Mouse (Mus musculus) gastrocnemius, adult 8-10 months (tissue): ENCODE results near the gene Ano1. TPM values are rescaled to one million over a fixed set of nuclear protein-coding genes. Genes with fewer than 3 reads are reported as not detected.

ENCODE experiments used
- DNase-seq, 2 experiments: peaks; one replicate each; pipeline ENCODE4 v3.0.0; 2022; ENCODE audit warnings: low spot score in 2 of 2
- total RNA-seq, 4 experiments: library from RNA; stranded (reverse); gene quantifications; 2 replicates each; pipeline ENCODE4 v1.2.4; 2022

Gene Ano1
- total RNA-seq, 4 experiments from 2014 or later = 1.1 to 2.7 (median 1.9) TPM

GRCm38 (mm10) chr7:144587291-144587690 lies 164.5 kb downstream of the Ano1 start:
- DNase-seq = no peak

GRCm38 (mm10) chr7:144585648-144586047 lies 166.1 kb downstream of the Ano1 start:
- peak; percentile 23 to 43 for DNase-seq

DNA sequence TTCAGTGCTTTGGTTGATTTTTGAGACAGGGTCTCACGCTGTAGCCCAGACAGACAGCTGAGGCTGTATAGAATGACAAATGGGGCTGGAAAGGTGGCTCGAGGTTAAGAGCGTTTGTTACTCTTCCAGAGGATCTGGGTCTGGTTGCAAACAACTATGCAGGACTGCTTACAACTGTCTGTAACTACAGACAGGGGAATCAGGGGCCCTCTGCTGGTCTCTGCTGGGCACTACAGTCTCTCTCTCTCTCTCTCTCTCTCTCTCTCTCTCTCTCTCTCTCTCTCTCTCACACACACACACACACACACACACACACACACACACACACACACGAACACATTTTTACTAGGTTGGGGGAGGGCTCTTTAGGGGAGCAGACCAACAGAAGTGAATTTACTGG lies 168.2 kb downstream of the Ano1 start:
- DNase-seq = no peak

- peak; percentile 92 to 93 for DNase-seq
Measured at GRCm38 (mm10) chr7:144582284-144582980, 169.3 kb downstream of the Ano1 start, which contains the start of gene Fadd. Gene Fadd (minus strand): TSS chr7:144582463.

DNA sequence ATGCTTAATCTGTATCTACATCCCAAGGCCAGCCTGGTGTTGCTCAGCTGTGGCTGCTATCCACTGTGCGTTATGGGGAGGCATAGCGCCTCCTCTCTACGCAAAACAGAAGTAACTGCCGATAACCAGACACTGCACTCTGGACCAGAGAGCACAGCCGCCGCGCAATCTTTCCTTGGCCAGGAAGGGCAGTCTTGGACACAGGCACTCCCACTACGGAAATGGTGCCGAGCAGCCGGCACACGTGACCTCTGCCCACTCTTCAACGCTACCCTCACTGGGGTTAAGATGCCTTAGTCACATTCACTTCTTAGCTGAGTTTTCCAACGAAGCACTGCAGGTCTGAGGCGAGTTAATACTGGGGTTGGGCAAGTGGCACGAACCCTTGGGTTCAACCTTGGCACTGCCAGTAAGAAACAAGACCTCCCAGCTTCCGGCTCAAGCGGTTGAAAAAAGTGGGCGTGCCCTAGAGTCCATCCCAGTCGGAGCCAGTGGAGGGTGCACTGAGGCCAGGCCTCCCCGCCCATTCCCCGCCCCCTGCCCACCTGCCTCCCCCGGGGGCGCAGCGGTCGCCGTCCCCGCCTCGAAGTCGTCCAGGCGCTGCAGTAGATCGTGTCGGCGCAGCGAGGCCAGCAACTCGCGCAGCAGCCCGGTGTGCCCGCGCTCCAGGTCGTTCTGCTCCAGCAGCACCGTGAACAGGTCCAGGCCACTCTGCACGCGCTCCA lies 170.1 kb downstream of the Ano1 start:
- peak; percentile 69 to 71 for DNase-seq

DNA sequence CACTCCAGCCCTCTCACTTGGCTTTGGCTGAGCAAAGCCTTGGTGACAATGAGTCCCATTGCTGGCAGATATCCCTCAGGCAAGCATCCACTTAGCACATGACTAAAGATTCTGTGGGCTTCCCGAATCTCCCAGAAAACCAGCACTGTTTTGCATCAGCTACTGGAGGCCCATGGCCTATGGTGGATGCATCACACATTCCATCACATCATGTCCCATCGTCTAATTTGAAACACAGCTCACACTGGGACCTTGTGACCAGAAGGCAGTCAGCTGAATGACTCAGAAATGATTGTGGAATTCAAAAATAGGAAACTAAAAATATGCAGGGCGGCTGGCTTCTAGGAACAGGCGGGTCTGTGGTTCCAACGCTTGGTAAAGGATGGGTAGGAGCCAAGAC lies 173.9 kb downstream of the Ano1 start:
- no peak for DNase-seq

DNA sequence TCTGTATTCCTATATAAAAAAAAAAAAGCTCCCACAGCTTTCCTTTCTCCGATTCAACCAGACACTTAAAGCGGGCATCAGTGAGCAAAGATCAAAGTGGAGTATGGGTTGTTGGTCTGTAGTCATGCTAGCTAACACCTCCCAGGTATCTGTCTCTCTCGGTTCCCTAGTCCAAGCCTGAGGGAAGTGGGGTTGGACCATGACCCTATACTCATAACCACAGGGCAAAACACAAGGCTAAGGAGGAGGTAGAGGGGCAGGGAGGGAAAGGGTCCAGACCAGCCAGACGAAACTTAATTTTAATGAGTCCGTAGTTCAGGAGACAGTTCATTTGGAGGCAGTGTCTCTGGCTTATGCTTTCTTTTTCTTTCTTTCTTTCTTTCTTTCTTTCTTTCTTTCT lies 179.5 kb downstream of the Ano1 start:
- DNase-seq = no peak

DNA sequence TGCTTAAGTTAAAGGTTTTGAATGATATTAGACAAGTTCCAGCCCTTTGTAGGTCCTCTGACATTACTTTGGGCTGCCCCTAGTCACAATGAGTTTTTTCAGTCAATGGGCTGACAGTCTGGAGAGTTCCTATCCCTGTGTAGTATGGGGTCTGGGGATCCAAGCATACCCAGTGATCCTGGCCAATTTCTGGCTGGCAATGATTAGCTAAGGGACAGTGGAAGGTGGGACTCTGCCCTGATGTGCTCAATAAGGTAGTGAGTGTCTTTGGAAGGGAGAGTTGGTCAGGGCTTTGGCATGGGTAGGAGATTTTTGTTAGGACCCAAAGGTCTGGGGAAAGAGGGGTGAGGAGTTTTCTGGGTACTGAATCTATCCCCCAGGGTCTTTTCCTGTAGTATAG lies 180.2 kb downstream of the Ano1 start:
- no peak for DNase-seq

GRCm38 (mm10) chr7:144569428-144569827 lies 182.3 kb downstream of the Ano1 start:
- DNase-seq = peak; percentile 48

DNA sequence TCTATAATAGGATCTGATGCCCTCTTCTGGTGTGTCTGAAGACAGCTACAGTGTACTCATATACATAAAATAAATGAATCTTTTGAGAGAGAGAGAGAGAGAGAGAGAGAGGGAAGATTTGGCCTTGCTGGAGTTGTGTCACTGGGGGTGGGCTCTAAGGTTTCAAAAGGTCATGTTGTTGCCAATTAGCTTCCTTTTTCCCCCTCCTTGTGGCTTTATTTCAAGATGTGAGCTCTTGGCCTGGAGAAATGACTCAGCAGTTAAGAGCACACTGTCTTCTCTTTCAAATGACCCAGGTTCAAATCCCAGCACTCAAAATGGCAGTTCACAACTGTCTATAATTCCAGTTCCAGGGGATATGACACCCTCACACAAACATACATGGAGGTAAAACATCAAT lies 183.7 kb downstream of the Ano1 start:
- DNase-seq = no peak

DNA sequence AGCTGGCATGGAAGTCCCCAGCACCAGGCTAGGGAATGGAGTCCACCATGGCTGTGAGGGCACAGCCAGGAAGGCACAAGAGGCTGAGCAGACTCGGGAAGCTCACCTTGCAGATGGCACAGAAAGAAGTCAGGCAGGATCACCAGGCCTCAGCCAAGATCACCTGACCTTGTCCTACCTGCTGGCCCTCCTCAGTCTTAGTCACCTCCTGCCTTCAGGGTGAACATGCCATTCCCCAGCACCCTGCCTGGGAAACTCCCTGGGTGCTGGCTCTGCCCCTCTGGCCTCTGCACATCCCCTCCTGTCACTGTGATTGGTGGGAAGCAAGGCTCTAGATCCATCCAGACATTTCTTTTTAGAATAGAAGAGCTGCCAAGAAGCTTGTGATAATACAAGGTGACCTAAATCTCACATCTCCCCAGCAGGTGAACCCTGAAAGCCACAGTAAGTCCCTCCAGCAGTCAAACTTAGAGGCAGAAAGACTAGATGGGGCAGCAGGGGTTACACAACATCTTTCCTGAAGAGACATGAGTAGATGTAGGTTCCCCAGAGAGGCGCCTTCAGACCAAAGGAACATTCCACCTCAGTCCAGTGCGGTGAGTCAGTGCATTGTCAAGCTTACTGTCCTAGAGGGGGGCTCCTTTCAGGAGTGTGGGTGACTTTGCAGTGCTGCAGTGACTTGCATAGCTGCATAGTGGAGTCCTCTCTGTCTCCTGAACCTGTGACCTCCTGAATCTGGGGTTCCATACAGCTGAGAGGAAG lies 184.7 kb downstream of the Ano1 start:
- no peak for DNase-seq

- DNase-seq = no peak
Measured at GRCm38 (mm10) chr7:144563456-144564155, 188.2 kb downstream of the Ano1 start.

- no peak for DNase-seq
Measured at GRCm38 (mm10) chr7:144562016-144562415, 189.8 kb downstream of the Ano1 start.

DNA sequence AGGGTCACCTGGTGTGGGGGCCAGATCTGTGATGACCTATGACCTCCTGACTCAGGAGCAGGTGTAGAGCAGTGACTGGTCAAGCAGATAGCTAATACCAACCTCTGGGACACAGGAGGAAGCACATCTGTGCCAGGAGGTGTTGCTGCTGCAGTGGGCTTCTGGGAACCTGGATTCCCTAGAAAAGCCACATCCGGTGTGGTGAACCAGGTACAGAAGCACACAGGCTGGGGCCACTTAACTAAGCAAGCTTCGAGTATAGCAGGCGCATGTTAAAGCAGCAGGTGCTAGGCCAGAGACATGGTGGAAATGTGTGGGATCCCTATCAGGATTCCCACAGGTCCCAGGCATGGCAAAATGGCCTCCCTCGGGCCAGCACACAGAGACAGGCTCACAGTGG lies 191.2 kb downstream of the Ano1 start:
- DNase-seq = no peak

GRCm38 (mm10) chr7:144558552-144558951 lies 193.2 kb downstream of the Ano1 start:
- DNase-seq = no peak

GRCm38 (mm10) chr7:144554123-144554472 lies 197.7 kb downstream of the Ano1 start:
- no peak for DNase-seq

DNA sequence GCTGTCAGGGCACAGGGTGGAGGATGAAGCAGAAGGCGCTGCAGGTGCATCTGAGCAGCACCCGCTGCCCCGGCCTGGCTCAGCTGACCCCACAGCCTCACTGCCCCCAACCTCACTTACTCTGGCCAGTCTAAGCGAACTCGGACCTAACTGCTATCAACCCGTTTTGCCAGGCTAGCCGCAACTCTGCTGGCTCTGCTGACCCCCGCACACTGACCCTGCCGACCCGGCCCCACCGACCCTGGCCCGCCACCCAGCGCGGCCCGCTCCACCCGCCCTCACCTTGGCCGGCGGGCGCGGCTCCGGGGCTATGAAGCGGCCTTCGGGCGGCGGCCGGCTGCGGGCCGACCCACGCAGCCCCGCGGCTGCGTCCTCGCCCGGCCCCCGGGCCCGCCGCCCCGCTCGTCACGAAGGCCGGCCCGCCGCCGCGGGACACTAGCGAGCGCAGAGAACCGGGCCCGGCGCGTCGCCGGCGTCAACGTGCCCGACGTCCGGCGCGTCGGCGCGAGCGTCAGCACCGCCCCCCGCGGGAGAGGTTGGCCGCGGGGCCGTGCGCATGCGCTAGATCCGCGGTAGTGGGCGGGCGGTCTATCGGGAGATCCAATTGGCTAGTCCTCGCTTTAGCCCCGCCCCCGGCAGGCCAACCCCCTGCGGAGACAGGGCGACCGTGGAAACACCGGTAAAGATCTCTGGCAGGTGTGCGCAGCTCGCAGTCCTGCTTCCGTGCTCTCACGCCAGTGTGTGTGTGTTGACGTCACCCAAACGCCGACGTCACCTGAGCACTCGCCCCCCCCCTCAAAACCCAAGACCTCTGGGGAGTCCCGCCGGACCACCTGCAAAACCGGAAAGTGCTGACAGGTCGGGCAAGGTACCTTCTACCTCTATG lies 198.3 kb downstream of the Ano1 start, which contains the start of gene Ppfia1:
Ppfia1 (minus strand) TSS at position 493 of the 886 bp plus-strand sequence.
- peak; percentile 96 for DNase-seq

DNA sequence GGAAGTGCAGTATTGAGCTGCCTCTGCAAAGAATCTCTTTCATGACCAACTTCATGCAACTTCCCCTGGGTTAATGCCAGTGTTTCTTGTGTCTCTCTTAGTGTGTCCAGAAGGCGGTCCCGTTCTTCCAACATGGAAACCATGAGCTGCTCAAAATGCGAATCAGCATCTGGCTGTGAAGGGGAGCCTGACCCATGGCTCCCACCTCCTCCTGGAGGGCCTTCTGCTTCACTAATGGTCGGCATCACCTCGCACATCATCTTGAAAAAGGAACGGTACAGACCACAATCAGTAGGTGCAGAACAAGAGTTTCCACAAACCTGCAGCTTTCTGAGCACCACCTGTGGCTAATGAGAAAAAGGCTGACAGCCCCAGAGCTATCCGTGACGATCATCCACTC lies 199.5 kb downstream of the Ano1 start:
- DNase-seq = no peak

DNA sequence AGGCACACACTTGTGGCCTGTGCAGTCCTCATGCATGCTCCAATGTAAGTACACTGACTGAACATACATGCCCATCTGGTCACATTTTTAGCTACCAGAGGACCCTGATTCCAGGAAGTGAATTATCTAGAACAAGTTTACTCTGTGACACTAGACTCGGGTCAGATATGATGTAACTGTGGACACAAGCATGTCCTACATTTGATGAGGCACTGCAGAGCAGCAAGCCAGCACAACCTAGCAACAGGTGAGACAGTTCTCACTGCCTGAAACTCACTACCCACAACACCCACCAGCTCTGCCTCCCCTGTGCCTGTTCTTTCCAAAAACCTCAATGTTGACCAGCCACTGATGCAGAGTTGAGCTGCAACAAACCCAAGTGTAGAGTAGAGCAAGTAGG lies 201.0 kb downstream of the Ano1 start:
- DNase-seq = no peak

- DNase-seq = no peak
Measured at GRCm38 (mm10) chr7:144549904-144550566, 201.7 kb downstream of the Ano1 start.
